Mouse (Mus musculus) small intestine, adult 10 weeks (tissue): Measurements from ENCODE around the gene Iqce. TPM values are rescaled to one million over a fixed set of nuclear protein-coding genes. Genes with fewer than 3 reads are reported as not detected.

Experiments
- polyA plus RNA-seq: library from polyadenylated mRNA; stranded (reverse); fragments of 350-450 nt; fragmentation: Illumina TruSeq; extraction: RNeasy Lipid Tissue Mini Kit (QIAGEN cat#74804); gene quantifications from one replicate; pipeline ENCODE4 v1.2.3, GENCODE M21; 2014; ENCODE audit warnings: low replicate concordance

The Iqce gene
- 1.3 TPM for polyA plus RNA-seq

GRCm38 (mm10) chr5:140702103-140702513 lies at the start of gene Iqce:
Iqce (minus strand) TSS chr5:140702378.

GRCm38 (mm10) chr5:140723822-140724221 lies 21.6 kb upstream of the Iqce start, which contains the start of gene Amz1:
Amz1 (plus strand) TSS chr5:140724127.

GRCm38 (mm10) chr5:140704378-140705251 lies 2.4 kb upstream of the Iqce start, which contains the start of gene Brat1:
Brat1 (plus strand) TSS chr5:140705011.

GRCm38 (mm10) chr5:140648519-140649100 lies 53.6 kb downstream of the Iqce start, which contains the start of gene Ttyh3:
Ttyh3 (minus strand) TSS chr5:140649031.

Other genes with a start within 250 kb of the Iqce start
- gene Chst12, start 196.8 kb downstream of the Iqce start, polyA plus RNA-seq, result not detected
- not detected for gene Grifin, start 137.3 kb downstream of the Iqce start, polyA plus RNA-seq
- gene Lfng, start 95.1 kb downstream of the Iqce start, polyA plus RNA-seq, result 0.33 TPM
- 0.85 TPM for gene Ttyh3, start 53.3 kb downstream of the Iqce start, polyA plus RNA-seq
- gene Brat1, start 2.6 kb upstream of the Iqce start, polyA plus RNA-seq, result 1.6 TPM
- gene Amz1, start 21.7 kb upstream of the Iqce start, polyA plus RNA-seq, result not detected
- 1.0 TPM for gene Gna12, start 128.1 kb upstream of the Iqce start, polyA plus RNA-seq